Comparison of ENCODE assay signal across 8 mouse cellular contexts in the genomic region with DNA sequence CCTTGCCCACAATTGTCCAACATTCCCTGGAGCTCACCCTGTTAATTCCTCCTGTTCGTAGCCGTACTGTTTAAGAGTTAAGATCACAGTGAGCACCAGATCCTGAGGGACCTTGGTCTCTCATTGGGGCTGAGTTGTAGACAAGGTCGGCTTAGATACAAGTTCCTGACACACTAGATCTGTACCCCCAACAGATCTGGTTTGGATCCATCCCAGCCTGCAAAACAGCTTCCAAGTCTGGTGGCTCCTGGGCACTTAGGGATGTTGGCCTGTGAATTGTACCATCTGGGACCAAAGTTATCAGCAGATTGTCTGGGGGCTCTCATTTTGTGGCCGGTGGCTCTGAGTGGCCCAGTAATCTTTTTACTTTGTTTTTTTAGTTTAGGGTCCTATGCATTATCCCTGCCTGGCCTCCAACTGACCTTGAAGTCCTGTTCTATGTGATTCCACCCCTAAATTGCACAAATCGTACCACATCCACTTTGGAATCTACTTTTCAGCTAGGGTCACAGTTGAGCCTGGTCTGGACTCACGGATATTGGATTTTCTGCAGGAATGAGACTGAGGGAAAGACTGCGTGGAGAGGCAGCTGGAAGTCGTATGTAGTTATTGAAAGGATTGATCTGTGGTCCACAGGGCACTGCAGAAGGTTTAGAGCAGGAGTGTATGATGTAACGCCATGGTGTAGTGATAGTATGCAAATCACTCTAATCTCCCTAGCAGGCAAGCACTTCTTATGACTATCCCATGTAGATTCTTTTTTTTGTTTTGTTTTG. TPM values are rescaled to one million over a fixed set of nuclear protein-coding genes. Genes with fewer than 3 reads are reported as not detected.
DNase-seq lines count a peak whose midpoint lies in the region; ATAC-seq lines count a peak whose summit lies in the region.

A gene (minus strand): TSS at position 52 of the 776 bp plus-strand sequence.

- H3K4me1 ChIP-seq in intestine, embryonic 16.5 days (ENCODE audit: control insufficient read depth, insufficient read depth, low read length) = peaks cover 20% of the 10 kb centered on the region
- H3K4me1 ChIP-seq in midbrain, embryonic 10.5 days = peaks cover 32% of the 10 kb centered on the region

- ATAC-seq in intestine, embryonic 16.5 days = no peak

- DNase-seq in layer of hippocampus, adult 18-20 months (ENCODE audit: low spot score in 2 of 2) = no peak
- no peak for DNase-seq in layer of hippocampus, adult 9-11 months
- no peak for DNase-seq in adrenal gland, postnatal 36 days
- DNase-seq in gastrocnemius, postnatal 25 days = no peak
- DNase-seq in midbrain, embryonic 10.5 days (ENCODE audit: low spot score) = no peak
- no peak for DNase-seq in retina, embryonic 14.5 days (ENCODE audit: low spot score)
- DNase-seq in urinary bladder, postnatal 14 days (ENCODE audit: low spot score) = no peak

- H3K9me3 ChIP-seq in intestine, embryonic 16.5 days (ENCODE audit: control insufficient read depth, low read length) = no peaks in the 10 kb centered on the region
- no peaks in the 10 kb centered on the region for H3K9me3 ChIP-seq in midbrain, embryonic 10.5 days (replicated peaks)

- peak within 1 kb of the TSS; percentile 99 for H3K27ac ChIP-seq in intestine, embryonic 16.5 days (ENCODE audit: low read length)
- H3K27ac ChIP-seq in midbrain, embryonic 10.5 days (replicated peaks) = peak within 1 kb of the TSS; percentile 99

- no peaks in the 10 kb centered on the region for H3K27me3 ChIP-seq in intestine, embryonic 16.5 days (replicated peaks; ENCODE audit: control insufficient read depth, insufficient read depth, low read length)
- no peaks in the 10 kb centered on the region for H3K27me3 ChIP-seq in midbrain, embryonic 10.5 days (ENCODE audit: low read depth, poor library complexity, severe bottlenecking)

- peak within 1 kb of the TSS; percentile 50 for H3K4me2 ChIP-seq in intestine, embryonic 16.5 days (ENCODE audit: low read depth, low read length)

- H3K9ac ChIP-seq in intestine, embryonic 16.5 days (ENCODE audit: low read depth, low read length) = peak within 1 kb of the TSS; percentile 100

- peak within 1 kb of the TSS; percentile 96 for H3K4me3 ChIP-seq in intestine, embryonic 16.5 days (ENCODE audit: low read length)
- peak within 1 kb of the TSS; percentile 99 for H3K4me3 ChIP-seq in midbrain, embryonic 10.5 days

- H3K36me3 ChIP-seq in intestine, embryonic 16.5 days (ENCODE audit: control insufficient read depth, insufficient read depth, low read length) = no peaks in the 10 kb centered on the region
- peaks cover 23% of the 10 kb centered on the region for H3K36me3 ChIP-seq in midbrain, embryonic 10.5 days

- WGBS in intestine, embryonic 16.5 days = 75% methylated on average over 9 of the region's 9 CpGs
- WGBS in midbrain, embryonic 10.5 days = 85% methylated on average over 9 of the region's 9 CpGs

RNA-seq across cellular contexts. Expression of the gene that starts here (rescaled TPM):
- total RNA-seq in layer of hippocampus, adult 18-20 months (2021) = 100 to 1,000 TPM; 243 to 245 TPM
- total RNA-seq in adrenal gland, postnatal 36 days (2021) = 100 to 1,000 TPM; 242 to 248 TPM
- 10 to 100 TPM; 59.1 to 62.2 TPM for total RNA-seq in gastrocnemius, postnatal 25 days (2021)
- polyA plus RNA-seq in intestine, embryonic 16.5 days (2015; fragmentation: Nextera tagmentation; extraction: Ambion mirVana) = 430 and 478 TPM in 2 replicates
- 879 and 915 TPM in 2 replicates for polyA plus RNA-seq in midbrain, embryonic 10.5 days (2016; fragmentation: Nextera tagmentation; extraction: Ambion mirVana)
